Mouse (Mus musculus): ENCODE measurements around the gene Hivep3.

GRCm38 (mm10) chr4:119946224-119946887, 212.8 kb downstream of the Hivep3 start:
- TF ChIP-seq MAX (IDR thresholded peaks at IDR 0.05; ENCODE audit: low read depth) = no peak
- TF ChIP-seq MYOG (IDR thresholded peaks at IDR 0.05; ENCODE audit: control insufficient read depth in 1 of 3, insufficient read depth in 1 of 3, insufficient read length in 2 of 3, low read depth in 2 of 3) = no peak
- TF ChIP-seq POLR2AphosphoS2 (IDR thresholded peaks at IDR 0.05; ENCODE audit: insufficient read length, low read depth) = no peak
- TF ChIP-seq POLR2A (IDR thresholded peaks at IDR 0.05; ENCODE audit: insufficient read length, low read depth) = no peak
- no peak for TF ChIP-seq USF1 (IDR thresholded peaks at IDR 0.05; ENCODE audit: low read depth)
- no peak for TF ChIP-seq MYOD1 (IDR thresholded peaks at IDR 0.05; ENCODE audit: control insufficient read depth in 1 of 3, insufficient read length in 2 of 3, low read depth in 2 of 3)

Measured in myocyte (in vitro differentiated cells).